Mouse (Mus musculus): ENCODE results near the gene Ezh1. TPM values are rescaled to one million over a fixed set of nuclear protein-coding genes. Genes with fewer than 3 reads are reported as not detected.

Ezh1 gene
- polyA plus RNA-seq, 1 experiment from 2014 or later = 17.6 TPM

- peaks cover 21% of the 10 kb centered on the region for H3K4me1 ChIP-seq (replicated peaks)
- WGBS = 89% methylated on average over 6 of the region's 6 CpGs
Observed at GRCm38 (mm10) chr11:101194643-101195042, 31.6 kb downstream of the Ezh1 start.

GRCm38 (mm10) chr11:101194137-101194536 lies 32.1 kb downstream of the Ezh1 start:
- H3K4me1 ChIP-seq (replicated peaks) = peaks cover 26% of the 10 kb centered on the region
- H3K36me3 ChIP-seq = peaks cover 38% of the 10 kb centered on the region
- H3K4me2 ChIP-seq (replicated peaks) = no peak overlapping the region
- H3K9ac ChIP-seq (replicated peaks) = no peak overlapping the region
- no peaks in the 10 kb centered on the region for H3K9me3 ChIP-seq
- H3K4me3 ChIP-seq (replicated peaks) = no peak overlapping the region
- WGBS = 86% methylated on average over 5 of the region's 5 CpGs
- H3K27me3 ChIP-seq = no peaks in the 10 kb centered on the region
- ATAC-seq = no peak
- H3K27ac ChIP-seq = no peak overlapping the region

More at GRCm38 (mm10) chr11:101194643-101195042, 31.6 kb downstream of the Ezh1 start:
- no peaks in the 10 kb centered on the region for H3K9me3 ChIP-seq
- H3K4me3 ChIP-seq (replicated peaks) = no peak overlapping the region
- H3K4me2 ChIP-seq (replicated peaks) = no peak overlapping the region
- H3K27ac ChIP-seq = no peak overlapping the region
- no peak overlapping the region for H3K9ac ChIP-seq (replicated peaks)
- no peak for ATAC-seq
- H3K36me3 ChIP-seq = peaks cover 43% of the 10 kb centered on the region
- no peaks in the 10 kb centered on the region for H3K27me3 ChIP-seq

GRCm38 (mm10) chr11:101193076-101193475 lies 33.2 kb downstream of the Ezh1 start:
- no peak overlapping the region for H3K4me3 ChIP-seq (replicated peaks)
- no peak overlapping the region for H3K4me2 ChIP-seq (replicated peaks)
- H3K27me3 ChIP-seq = no peaks in the 10 kb centered on the region
- ATAC-seq = no peak
- no peaks in the 10 kb centered on the region for H3K9me3 ChIP-seq
- no peak overlapping the region for H3K9ac ChIP-seq (replicated peaks)
- H3K27ac ChIP-seq = no peak overlapping the region
- 92% methylated on average over 7 of the region's 7 CpGs for WGBS
- peaks cover 31% of the 10 kb centered on the region for H3K4me1 ChIP-seq (replicated peaks)
- peaks cover 28% of the 10 kb centered on the region for H3K36me3 ChIP-seq

GRCm38 (mm10) chr11:101192646-101193045 lies 33.6 kb downstream of the Ezh1 start:
- Histone ChIP-seq H3K27me3 (no peaks in the 10 kb centered on the region), H3K4me3 (replicated peaks) (no peak overlapping the region), H3K9ac (replicated peaks) (no peak overlapping the region), H3K4me2 (replicated peaks) (no peak overlapping the region), H3K4me1 (replicated peaks) (peaks cover 31% of the 10 kb centered on the region), H3K27ac (no peak overlapping the region), H3K36me3 (peaks cover 24% of the 10 kb centered on the region), H3K9me3 (no peaks in the 10 kb centered on the region)
- 86% methylated on average over 6 of the region's 6 CpGs for WGBS
- no peak for ATAC-seq

GRCm38 (mm10) chr11:101191919-101192470 lies 34.3 kb downstream of the Ezh1 start:
- ATAC-seq = no peak
- Histone ChIP-seq H3K9me3 (no peaks in the 10 kb centered on the region), H3K4me1 (replicated peaks) (peaks cover 31% of the 10 kb centered on the region), H3K9ac (replicated peaks) (no peak overlapping the region), H3K4me2 (replicated peaks) (no peak overlapping the region), H3K27me3 (no peaks in the 10 kb centered on the region), H3K4me3 (replicated peaks) (no peak overlapping the region), H3K36me3 (peaks cover 18% of the 10 kb centered on the region), H3K27ac (no peak overlapping the region)
- WGBS = 79% methylated on average over 4 of the region's 4 CpGs

GRCm38 (mm10) chr11:101190913-101191907 lies 35.1 kb downstream of the Ezh1 start:
- H3K4me3 ChIP-seq (replicated peaks) = no peak overlapping the region
- H3K9ac ChIP-seq (replicated peaks) = 0 out of 2 replicates have a peak overlapping the region, but pooled peaks have one; percentile 2
- WGBS = 60% methylated on average over 17 of the region's 17 CpGs
- peak overlapping the region; percentile 82 for H3K27ac ChIP-seq
- H3K4me2 ChIP-seq (replicated peaks) = no peak overlapping the region
- peaks cover 31% of the 10 kb centered on the region for H3K4me1 ChIP-seq (replicated peaks)
- H3K27me3 ChIP-seq = no peaks in the 10 kb centered on the region
- 0 out of 2 replicates have a peak, but pooled peaks have one; percentile 31 for ATAC-seq
- peaks cover 11% of the 10 kb centered on the region for H3K36me3 ChIP-seq
- no peaks in the 10 kb centered on the region for H3K9me3 ChIP-seq

- H3K4me2 ChIP-seq (replicated peaks) = no peak overlapping the region
- ATAC-seq = 0 out of 2 replicates have a peak, but pooled peaks have one; percentile 47
- no peaks in the 10 kb centered on the region for H3K9me3 ChIP-seq
- peaks cover 10% of the 10 kb centered on the region for H3K36me3 ChIP-seq
- peaks cover 31% of the 10 kb centered on the region for H3K4me1 ChIP-seq (replicated peaks)
- H3K9ac ChIP-seq (replicated peaks) = peak overlapping the region; percentile 2; the same call in 1 of the 2 replicates
- no peak overlapping the region for H3K4me3 ChIP-seq (replicated peaks)
- no peaks in the 10 kb centered on the region for H3K27me3 ChIP-seq
- WGBS = 34% methylated on average over 8 of the region's 8 CpGs
- peak overlapping the region; percentile 82 for H3K27ac ChIP-seq
Observed at GRCm38 (mm10) chr11:101190181-101190912, 35.9 kb downstream of the Ezh1 start.

GRCm38 (mm10) chr11:101189495-101190180 lies 36.6 kb downstream of the Ezh1 start:
- WGBS = 10% methylated on average over 4 of the region's 6 CpGs
- Histone ChIP-seq H3K4me3 (replicated peaks) (no peak overlapping the region), H3K27me3 (0 out of 2 replicates have a peak, but pooled peaks cover under 1% of the 10 kb centered on the region), H3K4me2 (replicated peaks) (no peak overlapping the region), H3K36me3 (peaks cover 10% of the 10 kb centered on the region), H3K9ac (replicated peaks) (no peak overlapping the region; the same call in 1 of the 2 replicates), H3K4me1 (replicated peaks) (peaks cover 31% of the 10 kb centered on the region), H3K27ac (peak overlapping the region; percentile 82), H3K9me3 (no peaks in the 10 kb centered on the region)
- peak; percentile 77 for ATAC-seq

GRCm38 (mm10) chr11:101188166-101188805 lies 38.0 kb downstream of the Ezh1 start:
- Histone ChIP-seq H3K9me3 (no peaks in the 10 kb centered on the region), H3K27me3 (0 out of 2 replicates have a peak, but pooled peaks cover 3% of the 10 kb centered on the region), H3K9ac (replicated peaks) (no peak overlapping the region), H3K4me1 (replicated peaks) (peaks cover 35% of the 10 kb centered on the region), H3K27ac (peak overlapping the region; percentile 82; the same call in 1 of the 2 replicates), H3K36me3 (peaks cover 3% of the 10 kb centered on the region; the same call in 1 of the 2 replicates), H3K4me3 (replicated peaks) (no peak overlapping the region), H3K4me2 (replicated peaks) (no peak overlapping the region)
- 86% methylated on average over 11 of the region's 11 CpGs for WGBS
- ATAC-seq = no peak

GRCm38 (mm10) chr11:101187541-101187940 lies 38.7 kb downstream of the Ezh1 start:
- no peak overlapping the region for H3K27ac ChIP-seq
- H3K27me3 ChIP-seq = peaks cover 5% of the 10 kb centered on the region; the same call in 1 of the 2 replicates
- H3K4me1 ChIP-seq (replicated peaks) = peaks cover 37% of the 10 kb centered on the region
- no peak overlapping the region for H3K4me2 ChIP-seq (replicated peaks)
- no peak overlapping the region for H3K4me3 ChIP-seq (replicated peaks)
- no peak for ATAC-seq
- H3K9ac ChIP-seq (replicated peaks) = no peak overlapping the region
- H3K36me3 ChIP-seq = no peaks in the 10 kb centered on the region; the same call in 1 of the 2 replicates
- H3K9me3 ChIP-seq = no peaks in the 10 kb centered on the region
- 94% methylated on average over 5 of the region's 5 CpGs for WGBS

Measured in midbrain, embryonic 13.5 days (tissue).